Mouse (Mus musculus): ENCODE data around the gene Lama5. TPM values are rescaled to one million over a fixed set of nuclear protein-coding genes. Genes with fewer than 3 reads are reported as not detected.

Gene Lama5
- total RNA-seq, 2 experiments from 2014 or later = 9.6 to 10.6 TPM

DNA sequence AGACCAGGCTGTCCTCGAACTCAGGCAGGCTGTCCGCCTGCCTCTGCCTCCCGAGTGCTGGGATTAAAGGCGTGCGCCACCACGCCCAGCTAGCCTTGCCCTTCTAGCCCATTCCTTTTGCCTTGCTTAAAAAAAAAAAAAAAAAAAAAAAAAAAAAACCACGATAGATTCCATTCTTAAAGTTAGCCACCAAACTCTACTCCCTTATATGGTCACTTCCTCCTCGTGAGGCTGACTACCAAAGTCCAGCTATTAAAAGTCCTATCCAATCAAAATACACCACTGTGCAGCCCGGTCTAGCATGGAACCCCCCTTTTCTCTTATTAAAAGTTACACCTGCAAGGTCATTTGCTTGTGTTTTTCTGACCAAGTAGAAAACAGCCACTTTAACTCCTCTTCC, 30.0 kb upstream of the Lama5 start:
- no peak for DNase-seq (ENCODE audit: low spot score)

DNA sequence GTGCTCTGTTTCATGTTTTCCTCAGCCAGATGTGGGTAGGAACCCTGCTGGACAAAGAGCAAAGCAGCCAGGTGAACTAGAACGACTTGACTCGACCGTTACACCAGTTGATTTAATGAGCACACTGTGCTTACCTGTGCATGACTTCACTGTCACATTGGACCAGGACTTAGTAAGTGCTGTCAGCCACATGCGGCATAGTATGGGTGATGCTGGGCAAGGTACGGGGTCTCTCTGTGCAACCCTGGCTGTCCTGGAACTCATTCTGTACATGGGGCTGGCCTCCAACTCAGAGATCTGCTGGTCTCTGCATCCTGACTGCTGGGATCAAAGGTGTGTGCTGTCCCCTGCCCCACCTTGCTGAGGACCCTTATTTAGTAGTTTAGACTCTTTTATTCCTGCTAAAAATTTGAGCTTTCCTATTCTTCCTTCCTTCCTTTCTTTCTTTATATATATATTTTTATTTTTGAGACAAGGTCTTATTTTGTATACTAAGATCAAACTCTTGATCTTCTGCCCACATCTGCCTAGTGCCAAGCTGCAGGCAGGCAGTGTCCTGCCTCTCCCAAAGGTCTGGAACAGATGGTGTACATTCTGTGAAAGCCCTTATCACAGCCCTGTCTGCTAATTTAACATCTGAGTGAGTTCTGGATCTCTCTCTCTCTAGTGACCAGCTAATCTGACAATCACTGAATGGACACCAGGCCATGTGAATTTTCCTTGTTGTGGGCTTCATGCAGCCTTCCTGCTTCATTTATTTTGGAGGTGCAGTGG, 29.0 kb upstream of the Lama5 start:
- no peak for DNase-seq (ENCODE audit: low spot score)

DNA sequence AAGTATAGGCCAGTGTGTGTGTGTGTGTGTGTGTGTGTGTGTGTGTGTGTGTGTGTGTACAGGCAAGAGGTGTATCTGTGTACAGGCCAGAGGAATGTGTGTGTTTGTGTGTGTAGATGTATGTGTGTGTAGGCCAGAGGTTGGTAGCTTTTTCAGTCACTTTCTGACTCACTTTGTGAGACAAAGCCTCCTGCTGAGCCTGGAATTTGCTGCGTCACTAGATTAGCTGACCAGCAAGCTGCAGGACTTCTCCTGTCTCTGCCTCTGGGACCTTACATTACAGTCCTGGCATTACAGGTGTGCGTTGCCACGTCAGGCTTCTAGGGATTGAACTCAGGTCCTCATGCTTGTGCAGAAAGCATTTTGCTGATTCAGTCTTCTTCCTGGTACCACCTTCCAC, 26.2 kb upstream of the Lama5 start:
- DNase-seq (ENCODE audit: low spot score) = no peak

DNA sequence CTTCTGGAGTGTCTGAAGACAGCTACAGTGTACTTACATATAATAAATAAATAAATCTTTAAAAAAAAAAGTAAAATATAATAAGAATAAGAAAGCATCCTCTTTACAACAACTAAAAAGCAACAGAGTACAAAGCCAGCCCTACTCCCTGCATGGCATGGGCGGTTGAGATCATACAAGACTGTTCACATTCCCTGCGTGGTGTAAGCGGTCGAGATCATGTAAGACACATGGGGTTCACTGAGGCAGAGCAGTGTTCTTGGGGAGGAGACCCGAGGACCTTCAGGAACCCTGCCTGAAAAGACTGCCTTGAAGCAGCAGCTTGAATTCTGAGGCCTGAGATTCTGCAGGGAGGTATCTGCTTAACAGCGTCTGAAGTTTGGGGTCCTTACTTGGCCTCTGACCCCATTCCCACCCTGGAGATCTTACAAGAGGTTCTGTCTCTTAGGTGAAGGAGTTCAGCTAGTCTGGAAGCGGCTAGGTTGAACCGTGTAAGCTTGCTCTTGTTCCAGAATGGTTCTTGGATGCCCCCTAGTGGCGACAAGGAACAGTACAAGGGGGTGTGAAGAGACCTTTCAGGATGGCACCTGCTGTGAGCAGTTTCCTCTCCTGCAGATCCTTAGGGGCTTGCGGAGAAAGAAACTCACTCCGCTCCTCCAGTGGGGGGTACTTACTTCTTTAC, 25.4 kb upstream of the Lama5 start:
- peak; percentile 87 for DNase-seq (ENCODE audit: low spot score)

DNA sequence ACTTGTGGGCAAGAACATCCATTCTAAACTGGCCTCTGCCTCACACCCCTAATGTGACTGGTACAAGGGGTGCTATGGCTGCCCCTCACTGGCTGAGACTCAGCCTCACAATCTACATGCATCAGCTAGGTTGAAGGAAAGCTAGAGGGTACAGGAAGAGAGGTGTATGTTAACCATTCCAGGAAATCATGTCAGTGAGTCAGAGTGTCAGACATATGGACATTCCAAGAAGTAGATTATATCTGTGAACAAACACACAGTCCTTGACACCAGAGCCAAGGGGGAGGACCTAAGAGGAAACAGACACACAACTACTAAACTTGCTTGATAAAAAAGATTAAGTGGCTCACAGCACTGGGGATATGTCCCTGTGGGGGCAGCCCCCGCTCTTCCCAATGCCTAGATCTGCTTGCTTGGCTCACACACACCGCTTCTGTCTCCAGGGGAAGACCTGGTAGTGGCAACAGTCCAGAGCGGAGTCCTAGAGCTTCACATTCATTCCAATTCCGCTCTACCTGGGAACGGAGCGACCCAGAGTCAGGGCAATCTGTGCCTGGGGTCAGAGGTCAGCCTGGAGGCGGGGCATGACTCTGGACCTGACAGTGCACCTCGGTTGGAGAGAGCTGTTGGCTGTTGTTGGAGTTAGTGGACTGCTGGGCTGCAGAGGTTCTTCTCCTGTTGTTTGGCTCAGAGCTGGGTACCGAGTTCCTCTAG, 23.4 kb upstream of the Lama5 start:
- DNase-seq (ENCODE audit: low spot score) = no peak

GRCm38 (mm10) chr2:180247916-180248315, 22.3 kb upstream of the Lama5 start:
- no peak for DNase-seq (ENCODE audit: low spot score)

GRCm38 (mm10) chr2:180243108-180243507, 17.4 kb upstream of the Lama5 start:
- no peak for DNase-seq (ENCODE audit: low spot score)

DNA sequence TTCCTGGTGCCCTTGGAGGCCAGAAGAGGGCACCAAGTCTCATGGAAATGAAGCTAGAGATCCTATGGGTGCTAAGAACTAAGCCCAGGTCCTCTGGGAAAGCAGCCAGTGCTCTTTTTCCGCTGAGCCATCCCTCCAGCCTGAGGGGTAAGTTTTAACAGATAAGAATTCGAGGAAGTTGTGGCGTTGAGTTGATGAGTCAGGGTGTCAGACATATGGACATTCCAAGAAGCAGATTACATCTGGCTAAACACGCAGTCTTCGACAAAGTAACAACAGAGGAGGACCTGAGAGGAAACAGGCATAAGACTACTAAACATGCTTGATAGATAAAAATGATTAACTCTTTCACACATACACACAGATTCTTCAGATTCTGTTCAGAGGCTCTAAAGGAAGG, 12.9 kb upstream of the Lama5 start:
- DNase-seq (ENCODE audit: low spot score) = no peak

DNA sequence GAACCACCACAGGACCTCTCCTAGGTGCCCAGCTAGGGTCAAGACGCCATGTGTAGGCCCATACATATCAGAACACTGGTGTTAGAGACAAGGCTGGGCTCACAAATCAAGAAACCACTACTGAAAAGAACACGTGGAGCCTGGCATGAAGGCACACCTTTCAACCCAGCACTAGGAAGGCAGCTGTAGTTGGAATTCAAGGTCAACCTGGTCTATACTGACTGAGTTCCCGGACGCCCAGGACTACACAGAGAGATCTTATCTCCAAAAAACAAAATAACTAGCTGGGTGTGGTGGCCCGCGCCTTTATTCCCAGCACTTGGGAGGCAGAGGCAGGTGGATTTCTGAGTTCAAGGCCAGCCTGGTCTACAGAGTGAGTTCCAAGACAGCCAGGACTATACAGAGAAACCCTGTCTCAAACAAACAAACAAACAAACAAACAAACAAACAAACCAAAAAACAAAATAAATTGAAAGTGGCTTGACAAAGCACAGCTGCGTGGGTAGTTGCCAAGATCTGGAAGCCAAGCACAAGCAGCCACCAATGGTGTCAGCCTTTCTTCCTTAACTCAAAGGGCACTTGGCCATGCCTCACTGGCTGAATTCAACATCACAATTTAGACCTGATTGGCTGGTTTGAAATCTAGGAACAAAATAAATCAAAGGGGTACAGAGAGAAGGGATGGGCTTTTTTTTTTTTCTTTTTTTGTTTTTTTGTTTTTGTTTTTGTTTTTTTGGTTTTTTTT, 12.1 kb upstream of the Lama5 start:
- no peak for DNase-seq (ENCODE audit: low spot score)

DNA sequence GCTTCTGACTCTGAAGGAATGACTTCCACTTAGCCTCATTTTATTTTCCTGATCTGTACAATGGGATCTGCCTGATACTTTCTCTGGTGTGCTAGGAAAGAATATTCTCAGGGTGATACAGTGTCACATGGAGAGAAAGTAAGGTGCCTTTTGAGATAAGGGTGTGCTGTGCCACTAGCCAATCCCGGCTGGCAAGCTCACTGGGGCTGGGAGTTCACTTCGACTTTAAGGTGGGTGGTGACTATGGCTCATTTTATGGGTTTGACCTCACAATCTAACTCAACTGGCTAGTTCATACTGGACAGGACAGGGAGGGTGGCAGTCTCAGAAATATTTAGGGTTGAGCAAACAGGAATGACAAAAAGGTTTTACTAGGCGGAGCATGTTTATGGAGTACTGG, 11.3 kb upstream of the Lama5 start:
- DNase-seq (ENCODE audit: low spot score) = no peak

DNA sequence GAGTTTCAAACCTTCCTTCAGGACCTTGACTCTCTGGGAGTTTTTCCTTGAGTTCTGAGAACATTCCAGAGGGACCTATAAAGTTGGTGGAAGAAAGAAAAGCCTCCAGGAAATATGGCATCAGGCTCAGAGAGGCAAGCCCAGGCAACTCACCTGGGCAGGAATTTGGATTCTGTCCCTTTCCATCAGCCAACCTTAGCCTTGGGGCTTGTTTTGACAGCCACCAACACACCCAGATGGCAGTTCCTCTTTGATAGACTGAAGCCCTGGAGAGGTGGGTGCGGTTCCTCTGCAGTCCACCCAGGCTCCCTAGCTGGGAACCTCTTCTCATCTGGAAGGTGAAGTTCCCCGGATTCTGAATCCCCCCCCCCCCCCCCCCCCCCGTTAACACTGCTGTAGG, 10.8 kb upstream of the Lama5 start:
- DNase-seq (ENCODE audit: low spot score) = no peak

DNA sequence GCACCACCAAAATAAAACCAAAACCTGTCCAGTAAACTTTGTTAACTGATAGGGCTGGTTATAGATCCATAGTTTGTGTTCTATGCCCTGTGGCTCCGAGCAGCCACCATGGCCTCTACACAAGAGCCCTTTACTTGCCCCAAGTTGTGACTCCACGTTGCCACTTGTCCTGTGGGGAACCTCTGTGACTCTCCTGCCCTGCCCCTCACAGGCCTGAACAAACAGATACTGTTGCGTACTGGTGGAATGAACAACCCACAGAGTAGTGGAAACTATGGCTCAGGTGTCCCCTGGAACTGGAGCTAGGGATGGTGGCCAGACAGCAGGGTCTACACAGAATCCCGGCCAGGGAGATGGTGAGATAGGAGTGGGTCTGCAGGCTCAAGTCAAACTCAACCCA, 10.1 kb upstream of the Lama5 start:
- no peak for DNase-seq (ENCODE audit: low spot score)

DNA sequence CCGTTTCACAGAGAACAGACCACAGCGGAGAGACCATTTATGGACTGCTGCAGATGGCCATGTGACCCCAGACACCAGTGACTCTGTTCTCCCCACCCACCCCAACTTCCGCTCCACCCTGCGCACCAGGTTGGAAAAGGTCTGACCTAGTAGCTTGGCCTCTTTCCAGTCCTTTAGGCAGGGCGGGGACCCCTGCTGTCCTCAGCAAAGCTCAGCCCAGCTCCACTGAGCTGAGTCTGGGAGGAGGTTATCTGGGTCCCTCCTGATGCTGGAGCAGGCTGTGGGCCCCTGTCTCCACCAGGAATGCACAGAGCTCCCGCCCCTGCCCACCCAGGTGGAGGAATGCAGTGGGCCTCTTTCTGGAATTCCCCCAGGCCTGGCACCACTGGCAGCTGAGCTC, 9.3 kb upstream of the Lama5 start:
- no peak for DNase-seq (ENCODE audit: low spot score)

DNA sequence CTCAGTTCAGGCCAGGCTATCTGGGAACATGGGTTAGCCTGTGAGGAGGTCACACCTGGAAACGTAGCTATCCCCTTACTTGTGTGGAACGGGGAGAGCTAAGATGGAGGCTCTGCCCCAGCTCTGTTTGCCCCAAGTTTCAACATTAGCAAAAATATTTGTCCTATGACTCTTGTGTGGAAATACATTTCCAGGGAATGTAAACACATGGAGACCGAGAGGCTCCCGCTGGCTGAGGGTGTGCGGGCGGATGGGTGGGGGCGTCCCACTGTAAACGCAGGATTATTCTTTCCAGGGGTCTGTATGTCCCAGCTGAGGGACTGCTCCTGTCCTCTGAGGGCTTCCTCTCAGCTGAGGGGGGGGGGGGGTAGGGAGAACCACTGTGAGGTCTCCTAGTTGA, 8.7 kb upstream of the Lama5 start:
- DNase-seq (ENCODE audit: low spot score) = no peak

DNA sequence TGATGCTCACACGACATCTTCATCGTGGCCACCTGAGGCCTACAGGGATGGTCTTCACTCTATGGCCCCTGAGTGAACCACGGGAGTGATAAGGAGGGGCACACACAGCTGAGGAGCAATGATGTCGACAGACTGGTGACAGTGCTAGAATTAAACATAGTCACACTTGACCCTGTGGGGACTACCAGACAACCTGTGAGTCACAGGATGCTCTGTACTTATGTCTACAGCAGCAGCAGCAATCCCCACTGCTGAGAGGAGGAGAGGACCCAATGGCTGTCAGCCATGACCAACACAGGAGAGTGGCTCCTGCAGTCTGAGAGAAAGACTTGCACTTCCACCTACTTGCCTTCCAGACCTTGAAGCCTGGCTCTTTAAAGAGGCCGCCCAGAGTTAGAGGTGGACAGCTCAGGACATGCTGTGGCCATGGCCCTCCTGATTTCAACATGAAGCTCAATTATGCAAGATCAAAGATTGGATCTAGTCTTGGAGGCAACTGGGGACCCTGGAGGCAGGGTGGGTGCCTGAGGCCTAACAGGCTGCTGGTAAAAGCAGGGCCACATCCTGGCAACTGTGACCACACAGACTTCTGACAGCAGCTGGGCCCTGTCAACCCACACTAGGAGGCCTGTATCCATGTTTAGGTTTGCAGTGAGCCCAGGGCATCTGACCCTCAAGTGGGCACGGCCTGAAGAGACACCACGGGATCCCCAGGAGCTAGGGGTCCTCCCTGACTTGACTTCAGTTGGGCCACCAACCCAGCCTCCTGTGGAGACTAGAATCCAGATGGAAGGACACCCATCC, 7.6 kb upstream of the Lama5 start:
- DNase-seq (ENCODE audit: low spot score) = no peak

DNA sequence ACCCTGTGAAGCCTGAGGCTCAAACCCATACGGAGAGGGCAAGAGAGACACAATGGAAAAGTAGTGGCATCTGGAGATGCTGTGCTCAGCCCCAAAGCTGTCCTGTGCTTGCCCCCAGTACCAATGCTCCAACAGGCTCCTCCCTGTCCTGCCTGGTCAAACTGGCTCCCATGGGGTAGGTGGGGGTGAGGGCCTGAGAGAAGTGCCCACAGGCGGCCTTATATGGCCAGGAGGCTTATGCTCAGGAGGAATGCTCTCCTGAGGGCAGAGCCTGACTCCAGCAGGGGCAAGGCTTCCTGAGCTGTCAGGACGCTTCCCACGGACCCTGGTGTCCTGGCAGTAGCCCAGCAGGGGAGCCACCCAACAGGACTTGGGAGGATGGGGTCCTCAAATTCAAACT, 4.8 kb upstream of the Lama5 start:
- no peak for DNase-seq (ENCODE audit: low spot score)

- DNase-seq (ENCODE audit: low spot score) = no peak
Measured at GRCm38 (mm10) chr2:180229129-180229528, 3.5 kb upstream of the Lama5 start.

GRCm38 (mm10) chr2:180228592-180228991, 2.9 kb upstream of the Lama5 start:
- DNase-seq (ENCODE audit: low spot score) = peak; percentile 80

- DNase-seq (ENCODE audit: low spot score) = no peak
Measured at GRCm38 (mm10) chr2:180228060-180228458, 2.4 kb upstream of the Lama5 start.

DNA sequence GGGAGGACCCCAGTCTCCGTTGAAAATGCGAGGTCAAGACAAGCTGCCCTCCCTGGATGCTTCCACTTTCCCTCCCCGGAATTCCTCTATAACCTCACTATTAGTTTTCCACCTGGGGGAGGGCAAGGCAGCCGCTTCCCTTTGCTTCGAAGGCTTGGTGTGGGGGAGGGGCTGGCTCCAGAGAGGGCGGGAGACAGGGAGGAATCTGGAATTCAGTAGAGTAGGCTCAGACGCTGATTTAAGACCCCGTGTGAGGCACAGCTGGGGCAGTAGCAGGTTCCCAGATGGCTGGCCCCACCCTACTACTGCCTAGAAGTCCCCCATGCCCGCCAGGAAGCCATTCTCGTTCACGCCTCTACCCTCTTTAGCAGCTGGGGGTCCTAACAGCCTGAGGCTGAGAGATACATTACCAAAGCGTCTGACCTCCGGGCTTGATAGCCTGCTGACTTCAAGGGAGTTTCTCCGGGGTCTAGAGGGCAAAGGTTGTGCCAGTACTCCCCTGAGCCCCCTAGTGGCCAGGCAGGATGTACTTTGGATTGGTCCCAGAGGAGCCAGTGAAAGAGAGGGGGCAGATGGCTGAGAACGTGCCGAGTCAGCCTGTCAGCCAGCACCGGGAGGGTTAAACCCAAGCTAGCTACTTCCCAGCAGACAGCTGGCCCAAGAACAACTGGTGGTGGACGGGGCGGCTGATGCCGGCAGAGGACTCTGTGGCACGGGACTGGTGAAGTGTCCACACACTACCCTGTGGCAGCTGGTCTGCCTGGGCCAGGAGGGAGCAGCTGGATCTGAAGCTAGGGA, 1.8 kb upstream of the Lama5 start:
- DNase-seq (ENCODE audit: low spot score) = peak; percentile 69

Data from gastrocnemius, adult 18-20 months (tissue).